Comparison of ENCODE assay signal across 25 mouse cellular contexts in the genomic region with DNA sequence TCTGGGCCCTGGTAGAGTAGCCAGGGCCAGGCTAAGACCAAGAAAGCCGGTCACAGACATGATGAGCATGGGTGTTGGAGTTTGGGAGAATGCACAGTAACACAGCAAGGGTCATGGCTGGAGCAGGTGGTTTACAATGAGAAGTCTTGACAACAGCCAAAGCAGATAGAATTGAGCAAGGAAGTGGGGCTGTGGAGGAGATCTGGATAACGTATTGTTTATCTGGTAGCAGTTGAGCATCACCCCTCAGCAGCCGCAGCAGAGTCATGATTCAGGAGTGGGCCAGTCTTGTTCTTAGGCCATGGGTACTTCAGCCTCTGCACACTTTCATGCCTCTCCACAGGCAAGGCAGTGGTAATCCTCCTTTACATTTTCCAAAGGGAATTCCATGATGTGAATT. TPM values are rescaled to one million over a fixed set of nuclear protein-coding genes. Genes with fewer than 3 reads are reported as not detected.
"Had no signal": no experiment of that assay in that cellular context is flagged by ENCODE, and none has a peak within 500 bp of the region (broad histone marks: within the 10 kb centered on the region; RNA-seq: fewer than 3 reads in every experiment).

No protein-coding gene starts in this region.

- H3K9ac ChIP-seq: neural tube, embryonic 12.5 days; neural tube, embryonic 13.5 days; neural tube, embryonic 15.5 days; stomach, embryonic 15.5 days had no signal

- H3K27me3 ChIP-seq: neural tube, embryonic 12.5 days; neural tube, embryonic 13.5 days; neural tube, embryonic 15.5 days; stomach, embryonic 15.5 days had no signal

- H3K27ac ChIP-seq: neural tube, embryonic 12.5 days; neural tube, embryonic 13.5 days; neural tube, embryonic 15.5 days; stomach, embryonic 15.5 days; stomach, postnatal 0 days had no signal

- H3K9me3 ChIP-seq: neural tube, embryonic 12.5 days; neural tube, embryonic 13.5 days; neural tube, embryonic 15.5 days; stomach, embryonic 15.5 days had no signal

- H3K4me3 ChIP-seq: neural tube, embryonic 12.5 days; neural tube, embryonic 13.5 days; neural tube, embryonic 15.5 days; stomach, embryonic 15.5 days had no signal

- H3K36me3 ChIP-seq: neural tube, embryonic 12.5 days; neural tube, embryonic 13.5 days; neural tube, embryonic 15.5 days; stomach, embryonic 15.5 days had no signal

- DNase-seq: retina, postnatal 1 day; right cerebral cortex, adult 18-20 months; right cerebral cortex, postnatal 14 days; right cerebral cortex, postnatal 25 days; right cerebral cortex, postnatal 4 days; spleen, adult 18-20 months; thymus, adult 18-20 months; thymus, postnatal 14 days; thymus, postnatal 25 days; thymus, postnatal 36 days; thymus, postnatal 4 days had no signal

- H3K4me1 ChIP-seq: neural tube, embryonic 12.5 days; neural tube, embryonic 13.5 days; neural tube, embryonic 15.5 days; stomach, embryonic 15.5 days had no signal

RNA-seq across cellular contexts. Expression of gene 4930583I09Rik, which starts 25.1 kb away (rescaled TPM):
- total RNA-seq: neutrophil, adult 5-6 weeks had no signal
- polyA plus RNA-seq: neural tube, embryonic 11.5 days; neural tube, embryonic 12.5 days; neural tube, embryonic 13.5 days; neural tube, embryonic 14.5 days; neural tube, embryonic 15.5 days; small intestine, adult 2 months; spleen, adult 2 months; stomach, embryonic 14.5 days; stomach, embryonic 15.5 days; stomach, embryonic 16.5 days; stomach, postnatal 0 days; thymus, postnatal 0 days; urinary bladder, adult 2 months had no signal
